Comparison of ENCODE assay signal across 25 mouse cellular contexts in genomic region chr5:36353194-36353593, GRCm38 (mm10). TPM values are rescaled to one million over a fixed set of nuclear protein-coding genes. Genes with fewer than 3 reads are reported as not detected.
DNase-seq lines count a peak whose midpoint lies in the region; ATAC-seq and TF ChIP-seq lines count a peak whose summit lies in the region.
"Had no signal": no experiment of that assay in that cellular context is flagged by ENCODE, and none has a peak within 500 bp of the region (broad histone marks: within the 10 kb centered on the region; RNA-seq: fewer than 3 reads in every experiment).

No protein-coding gene starts in this region.

- ATAC-seq in lung, embryonic 14.5 days (ENCODE audit: insufficient read depth) = 0 out of 2 replicates have a peak, but pooled peaks have one; percentile 16
- ATAC-seq in intestine, embryonic 15.5 days = peak; percentile 83
- peak; percentile 90 for ATAC-seq in intestine, postnatal 0 days
- peak; percentile 63 for ATAC-seq in stomach, embryonic 16.5 days (ENCODE audit: insufficient read depth, low FRiP score)
- ATAC-seq: CD4-positive, CD25-positive, alpha-beta regulatory T cell, adult 4 months; forebrain, embryonic 14.5 days; forebrain, postnatal 0 days had no signal

- H3K27ac ChIP-seq in lung, embryonic 14.5 days (ENCODE audit: low read depth) = no peak overlapping the region; the same call in 1 of the 2 replicates
- H3K27ac ChIP-seq in intestine, embryonic 15.5 days = peak overlapping the region; percentile 8; the same call in 1 of the 2 replicates
- no peak overlapping the region for H3K27ac ChIP-seq in intestine, postnatal 0 days (ENCODE audit: low read depth, low read length)
- peak overlapping the region; percentile 43 for H3K27ac ChIP-seq in stomach, embryonic 16.5 days (ENCODE audit: low read length)
- H3K27ac ChIP-seq: embryonic facial prominence, embryonic 12.5 days; embryonic facial prominence, embryonic 15.5 days; gastrocnemius, adult 2 months; hindbrain, embryonic 10.5 days; hindbrain, embryonic 13.5 days had no signal

- TF ChIP-seq CTCF in lung, embryonic 14.5 days (IDR thresholded peaks at IDR 0.05; ENCODE audit: low read depth) = no peak
- TF ChIP-seq CTCF in intestine, postnatal 0 days (IDR thresholded peaks at IDR 0.05; ENCODE audit: low read depth) = no peak

- 69% methylated on average over 2 of the region's 2 CpGs for WGBS in lung, embryonic 14.5 days
- 57% methylated on average over 2 of the region's 2 CpGs for WGBS in intestine, embryonic 15.5 days
- WGBS in intestine, postnatal 0 days = 36% methylated on average over 2 of the region's 2 CpGs
- 64% methylated on average over 2 of the region's 2 CpGs for WGBS in stomach, embryonic 16.5 days

- H3K4me1 ChIP-seq in lung, embryonic 14.5 days (ENCODE audit: insufficient read depth) = peaks cover 21% of the 10 kb centered on the region
- peaks cover 20% of the 10 kb centered on the region for H3K4me1 ChIP-seq in intestine, embryonic 15.5 days (replicated peaks)
- H3K4me1 ChIP-seq in intestine, postnatal 0 days (replicated peaks; ENCODE audit: control insufficient read depth, insufficient read depth, low read length) = peaks cover 8% of the 10 kb centered on the region; the same call in 1 of the 2 replicates
- peaks cover 11% of the 10 kb centered on the region for H3K4me1 ChIP-seq in stomach, embryonic 16.5 days (ENCODE audit: control insufficient read depth, insufficient read depth, low read length)

- no peaks in the 10 kb centered on the region for H3K9me3 ChIP-seq in lung, embryonic 14.5 days (ENCODE audit: low read depth, low read length)
- no peaks in the 10 kb centered on the region for H3K9me3 ChIP-seq in intestine, embryonic 15.5 days
- no peaks in the 10 kb centered on the region for H3K9me3 ChIP-seq in intestine, postnatal 0 days (ENCODE audit: control insufficient read depth)
- no peaks in the 10 kb centered on the region for H3K9me3 ChIP-seq in stomach, embryonic 16.5 days (replicated peaks; ENCODE audit: control insufficient read depth, low read length)
- H3K9me3 ChIP-seq: embryonic facial prominence, embryonic 12.5 days; embryonic facial prominence, embryonic 15.5 days; heart, embryonic 12.5 days; hindbrain, embryonic 10.5 days; hindbrain, embryonic 13.5 days had no signal

- H3K4me2 ChIP-seq in lung, embryonic 14.5 days = no peak overlapping the region
- no peak overlapping the region for H3K4me2 ChIP-seq in intestine, embryonic 15.5 days (replicated peaks)
- no peak overlapping the region for H3K4me2 ChIP-seq in intestine, postnatal 0 days (replicated peaks; ENCODE audit: low read depth)
- H3K4me2 ChIP-seq in stomach, embryonic 16.5 days (ENCODE audit: low read depth, low read length) = no peak overlapping the region
- H3K4me2 ChIP-seq: embryonic facial prominence, embryonic 12.5 days; embryonic facial prominence, embryonic 15.5 days; heart, embryonic 12.5 days; hindbrain, embryonic 13.5 days had no signal

- H3K4me3 ChIP-seq in lung, embryonic 14.5 days (ENCODE audit: low read depth, low read length) = no peak overlapping the region
- no peak overlapping the region for H3K4me3 ChIP-seq in intestine, embryonic 15.5 days (replicated peaks)
- H3K4me3 ChIP-seq in intestine, postnatal 0 days (ENCODE audit: low read depth, low read length) = no peak overlapping the region
- no peak overlapping the region for H3K4me3 ChIP-seq in stomach, embryonic 16.5 days (replicated peaks; ENCODE audit: low read length)
- H3K4me3 ChIP-seq: embryonic facial prominence, embryonic 12.5 days; embryonic facial prominence, embryonic 15.5 days; gastrocnemius, adult 2 months; heart, embryonic 12.5 days; hindbrain, embryonic 10.5 days; hindbrain, embryonic 13.5 days had no signal

- no peaks in the 10 kb centered on the region for H3K27me3 ChIP-seq in lung, embryonic 14.5 days (ENCODE audit: insufficient read depth, low read length)
- no peaks in the 10 kb centered on the region for H3K27me3 ChIP-seq in intestine, embryonic 15.5 days (replicated peaks)
- H3K27me3 ChIP-seq in intestine, postnatal 0 days (replicated peaks; ENCODE audit: control insufficient read depth, insufficient read depth, low read length) = no peaks in the 10 kb centered on the region
- no peaks in the 10 kb centered on the region for H3K27me3 ChIP-seq in stomach, embryonic 16.5 days (ENCODE audit: control insufficient read depth, insufficient read depth, low read length)
- H3K27me3 ChIP-seq: embryonic facial prominence, embryonic 12.5 days; embryonic facial prominence, embryonic 15.5 days; heart, embryonic 12.5 days had no signal

- H3K9ac ChIP-seq in lung, embryonic 14.5 days = no peak overlapping the region
- H3K9ac ChIP-seq in intestine, embryonic 15.5 days = no peak overlapping the region
- no peak overlapping the region for H3K9ac ChIP-seq in intestine, postnatal 0 days (ENCODE audit: low read depth, low read length)
- no peak overlapping the region for H3K9ac ChIP-seq in stomach, embryonic 16.5 days (ENCODE audit: low read length)
- H3K9ac ChIP-seq: embryonic facial prominence, embryonic 12.5 days; embryonic facial prominence, embryonic 15.5 days; forebrain, postnatal 0 days; heart, embryonic 12.5 days; hindbrain, embryonic 13.5 days had no signal

- H3K36me3 ChIP-seq in lung, embryonic 14.5 days (ENCODE audit: insufficient read depth) = no peaks in the 10 kb centered on the region
- no peaks in the 10 kb centered on the region for H3K36me3 ChIP-seq in intestine, embryonic 15.5 days
- H3K36me3 ChIP-seq in intestine, postnatal 0 days (ENCODE audit: control insufficient read depth, insufficient read depth) = no peaks in the 10 kb centered on the region
- H3K36me3 ChIP-seq in stomach, embryonic 16.5 days (ENCODE audit: control insufficient read depth, insufficient read depth, low read length) = no peaks in the 10 kb centered on the region
- H3K36me3 ChIP-seq: embryonic facial prominence, embryonic 12.5 days; embryonic facial prominence, embryonic 15.5 days; heart, embryonic 12.5 days; hindbrain, embryonic 10.5 days; hindbrain, embryonic 13.5 days had no signal

- DNase-seq in lung, embryonic 14.5 days = no peak
- DNase-seq in lung, adult 18-20 months = no peak
- DNase-seq in urinary bladder, postnatal 14 days (ENCODE audit: low spot score) = no peak
- no peak for DNase-seq in right cerebral cortex, adult 18-20 months
- no peak for DNase-seq in spleen, postnatal 10 days (ENCODE audit: low spot score in 2 of 2)
- DNase-seq: adrenal gland, adult 2 months; adrenal gland, postnatal 14 days; cerebellum, adult 11 months; cerebellum, adult 2 months; cerebellum, adult 9-11 months; cerebellum, postnatal 25 days; forebrain, postnatal 0 days; gastrocnemius, adult 2 months; gastrocnemius, postnatal 14 days; heart, adult 11 months had no signal

RNA-seq across cellular contexts. Expression of gene Sorcs2, which starts 44.7 kb away (rescaled TPM):
- polyA plus RNA-seq in lung, embryonic 14.5 days (2014; fragmentation: Nextera tagmentation; extraction: Ambion mirVana) = 17.5 and 20.6 TPM in 2 replicates
- 9.6 and 10.8 TPM in 2 replicates for polyA plus RNA-seq in intestine, embryonic 15.5 days (2015; fragmentation: Nextera tagmentation; extraction: Ambion mirVana)
- polyA plus RNA-seq in intestine, postnatal 0 days (2015; fragmentation: Nextera tagmentation; extraction: Ambion mirVana) = 3.5 and 3.7 TPM in 2 replicates
- 11.4 and 11.8 TPM in 2 replicates for polyA plus RNA-seq in stomach, embryonic 16.5 days (2015; fragmentation: Nextera tagmentation; extraction: Ambion mirVana)

Comparison
In these comparisons a context has a peak if more than half of its experiments do, and no peak if none do; other contexts are left out.
1. H3K27ac ChIP-seq: peak in intestine, embryonic 15.5 days (single experiment) and stomach, embryonic 16.5 days (single experiment); none in lung, embryonic 14.5 days (single experiment) and intestine, postnatal 0 days (single experiment).
2. ATAC-seq: peak in every context shown above with its lines; median percentile 90 in intestine, postnatal 0 days; 83 in intestine, embryonic 15.5 days; 63 in stomach, embryonic 16.5 days; 16 in lung, embryonic 14.5 days.